Mouse (Mus musculus) mouse embryonic stem cell (cell line): ENCODE data around the gene Nmb.

Source experiments
- in situ Hi-C, 2 experiments: fragments of 300-500 bp; cut with MboI; formaldehyde crosslinking; loops; 1 replicate in 1 of 2; 3 replicates in 1 of 2; pipeline ENCODE4 v1.14.3; 2019 to 2020; ENCODE audit warnings: low sequenced_read_pairs in 2 of 2, low pct_unique_long_range_greater_than_20kb in 1 of 2, mixed read lengths in 1 of 2; ENCODE audit not compliant: unreplicated experiment in 1 of 2

The Nmb gene

GRCm38 (mm10) chr7:80866514-80867147, 38.2 kb downstream of the Nmb start:
- in situ Hi-C loops: loop anchor here in 1 of 2 experiments (25.0 kb wide), 1 partner anchor 479 kb away; the partner anchor contains the start of gene Fes

GRCm38 (mm10) chr7:80865521-80865920, 39.4 kb downstream of the Nmb start:
- in situ Hi-C loops: loop anchor here in 1 of 2 experiments (25.0 kb wide), 1 partner anchor 478 kb away; the partner anchor contains the start of gene Fes

GRCm38 (mm10) chr7:80864831-80865230, 40.0 kb downstream of the Nmb start:
- in situ Hi-C loops: loop anchor here in 1 of 2 experiments (25.0 kb wide), 1 partner anchor 478 kb away; the partner anchor contains the start of gene Fes

- in situ Hi-C loops: loop anchor here in 1 of 2 experiments (25.0 kb wide), 1 partner anchor 477 kb away; the partner anchor contains the start of gene Fes
These were observed 40.7 kb downstream of the Nmb start for GRCm38 (mm10) chr7:80864151-80864550.

- in situ Hi-C loops: loop anchor here in 1 of 2 experiments (25.0 kb wide), 1 partner anchor 476 kb away; the partner anchor contains the start of gene Fes
These were observed 41.4 kb downstream of the Nmb start for GRCm38 (mm10) chr7:80863520-80863919.

GRCm38 (mm10) chr7:80862475-80862874, 42.4 kb downstream of the Nmb start:
- in situ Hi-C loops: loop anchor here in 1 of 2 experiments (25.0 kb wide), 1 partner anchor 475 kb away; the partner anchor contains the start of gene Fes

GRCm38 (mm10) chr7:80860729-80861274, 44.1 kb downstream of the Nmb start, which contains the start of gene Zscan2:
TSS of gene Zscan2 (plus strand) at chr7:80860920.
- in situ Hi-C loops: loop anchor here in 1 of 2 experiments (25.0 kb wide), 1 partner anchor 474 kb away; the partner anchor contains the start of gene Fes

- in situ Hi-C loops: loop anchor here in 1 of 2 experiments (25.0 kb wide), 1 partner anchor 473 kb away; the partner anchor contains the start of gene Fes
These were observed 44.6 kb downstream of the Nmb start for GRCm38 (mm10) chr7:80860227-80860626.

- in situ Hi-C loops: loop anchor here in 1 of 2 experiments (25.0 kb wide), 1 partner anchor 470 kb away; the partner anchor contains the start of gene Fes
These were observed 47.7 kb downstream of the Nmb start for GRCm38 (mm10) chr7:80857181-80857580.

GRCm38 (mm10) chr7:80855316-80855715, 49.6 kb downstream of the Nmb start:
- in situ Hi-C loops: loop anchor here in 1 of 2 experiments (25.0 kb wide), 1 partner anchor 468 kb away; the partner anchor contains the start of gene Fes

- in situ Hi-C loops: loop anchor here in 1 of 2 experiments (25.0 kb wide), 1 partner anchor 466 kb away; the partner anchor contains the start of gene Fes
These were observed 51.7 kb downstream of the Nmb start for GRCm38 (mm10) chr7:80853218-80853617.
